Mouse (Mus musculus) heart, postnatal 0 days (tissue): ENCODE results near the gene Eml3. TPM values are rescaled to one million over a fixed set of nuclear protein-coding genes. Genes with fewer than 3 reads are reported as not detected.
"Not testable (repeated sequence)": the region's sequence is repeated elsewhere in the genome, so short reads cannot be mapped to it uniquely, and the experiment has no call there.

Source experiments
- ATAC-seq: fragments of 200-750 bp; cut with Nextera tagmentation; 2 replicates; pipeline ENCODE4 v1.8.0; 2017; ENCODE audit warnings: low read depth, moderate number of reproducible peaks, moderate library complexity; ENCODE audit not compliant: insufficient read depth
- DNase-seq: peaks from one replicate; pipeline ENCODE4 v3.0.0-alpha.2; 2016; ENCODE audit warnings: low spot score
- H3K27ac ChIP-seq: fragments of 300-500 bp; sonication (generic); 2 replicates; pipeline ENCODE4 v1.5.1; 2014; ENCODE audit warnings: low read depth, mild to moderate bottlenecking
- H3K27me3 ChIP-seq: fragments of 300-500 bp; sonication (generic); 2 replicates; pipeline ENCODE4 v1.6.1; 2014; ENCODE audit warnings: low read length, mixed read lengths; ENCODE audit not compliant: control insufficient read depth, insufficient read depth
- H3K36me3 ChIP-seq: fragments of 300-500 bp; sonication (generic); replicated peaks from 2 replicates; pipeline ENCODE4 v1.6.1; 2014; ENCODE audit warnings: low read length, mixed read lengths; ENCODE audit not compliant: control insufficient read depth, insufficient read depth
- H3K4me1 ChIP-seq: fragments of 300-500 bp; sonication (generic); 2 replicates; pipeline ENCODE4 v1.6.1; 2014; ENCODE audit warnings: antibody characterized with exemption; ENCODE audit not compliant: control insufficient read depth, insufficient read depth
- H3K4me2 ChIP-seq: fragments of 300-500 bp; sonication (generic); 2 replicates; pipeline ENCODE4 v1.6.1; 2014; ENCODE audit warnings: low read depth, mild to moderate bottlenecking, low read length, moderate library complexity
- H3K4me3 ChIP-seq: fragments of 300-500 bp; sonication (generic); 2 replicates; pipeline ENCODE4 v1.5.1; 2014; ENCODE audit warnings: low read depth, low read length
- H3K9ac ChIP-seq: fragments of 300-500 bp; sonication (generic); replicated peaks from 2 replicates; pipeline ENCODE4 v1.6.1; 2014; ENCODE audit warnings: low read depth, low read length, mixed read lengths
- H3K9me3 ChIP-seq: fragments of 300-500 bp; sonication (generic); replicated peaks from 2 replicates; pipeline ENCODE4 v1.6.1; 2016; ENCODE audit warnings: low read length; ENCODE audit not compliant: control insufficient read depth
- CTCF ChIP-seq: IDR thresholded peaks from 2 replicates; pipeline ENCODE4 v1.5.1; 2016; ENCODE audit warnings: antibody characterized with exemption, control low read depth, low read depth
- EP300 ChIP-seq: IDR thresholded peaks from 2 replicates; pipeline ENCODE4 v1.6.1; 2016; ENCODE audit warnings: antibody characterized with exemption, low read depth
- WGBS: fragments of 180-500 bp; shearing (Covaris S2); extraction: QIAGEN DNeasy Blood & Tissue Kit; methylation state at CpG from one replicate; pipeline ENCODE4 v1.1.7; 2014; 5-methylcytosine and 5-hydroxymethylcytosine counted together
- polyA plus RNA-seq: library from polyadenylated mRNA; unstranded; fragments of >200 nt; fragmentation: Nextera tagmentation; extraction: Ambion mirVana; gene quantifications from 2 replicates; pipeline ENCODE4 v1.2.1, GENCODE M21; 2015
- total RNA-seq: library from RNA; depleted of rRNA; stranded (reverse); fragments of >200 nt; gene quantifications from 2 replicates; pipeline ENCODE4 v1.2.3, GENCODE M21; 2014; ENCODE audit warnings: low replicate concordance

The Eml3 gene
- total and polyA plus RNA-seq, 2 experiments from 2014 or later, result 9.6 to 21.0 TPM

DNA sequence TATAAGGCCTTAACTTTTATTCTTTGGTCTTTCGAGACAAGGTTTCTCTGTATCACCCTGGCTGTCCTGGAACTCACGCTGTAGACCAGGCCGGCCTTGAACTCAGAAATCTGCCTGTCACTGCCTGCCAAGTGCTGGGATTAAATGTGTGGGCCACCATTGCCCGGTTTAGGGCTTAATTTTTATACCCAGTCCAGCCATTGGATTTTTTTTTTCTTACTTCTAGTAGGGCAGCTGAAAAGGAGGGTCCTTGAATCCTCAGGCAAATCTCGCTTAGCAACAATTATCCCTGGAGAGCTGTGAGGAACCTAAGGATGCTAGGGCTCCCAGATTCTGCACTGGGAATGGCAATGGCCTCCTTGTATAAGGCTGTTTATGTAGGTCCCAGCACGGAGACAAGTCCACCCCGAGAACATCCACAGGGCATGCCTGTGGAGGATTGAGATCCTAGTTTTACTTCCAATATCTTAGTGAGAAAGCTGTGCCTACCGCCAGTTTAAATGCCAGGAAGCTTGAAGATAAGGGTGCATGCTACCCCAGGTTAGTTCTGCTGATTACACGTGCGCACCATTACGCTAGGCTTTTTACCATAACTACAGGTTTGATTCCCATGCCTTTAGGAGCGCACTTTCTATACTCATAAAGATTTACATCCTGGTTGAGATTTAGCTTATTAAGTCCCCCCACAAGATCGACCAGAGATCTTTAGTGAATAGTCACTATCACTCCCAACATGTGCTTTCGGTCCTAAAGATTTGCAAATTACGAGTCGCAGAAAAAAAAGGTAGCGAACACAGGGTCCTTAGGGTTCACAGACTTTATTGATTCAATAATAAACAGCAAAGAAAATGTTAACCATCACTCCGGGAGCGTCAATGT is 41.5 kb upstream of the Eml3 start:
- ATAC-seq, result no peak
- Histone ChIP-seq H3K27me3 (no peaks in the 10 kb centered on the region), H3K36me3 (no peaks in the 10 kb centered on the region; the same call in 1 of the 2 replicates), H3K9me3 (no peaks in the 10 kb centered on the region), H3K27ac (peak overlapping the region; percentile 70), H3K4me3 (peak overlapping the region; percentile 61), H3K4me2 (peak overlapping the region; percentile 65), H3K9ac (peak overlapping the region; percentile 65), H3K4me1 (peaks cover 5% of the 10 kb centered on the region; the same call in 1 of the 2 replicates)
- 20% methylated on average over 19 of the region's 19 CpGs for WGBS
- no peak for TF ChIP-seq EP300
- no peak for TF ChIP-seq CTCF
- no peak for DNase-seq

DNA sequence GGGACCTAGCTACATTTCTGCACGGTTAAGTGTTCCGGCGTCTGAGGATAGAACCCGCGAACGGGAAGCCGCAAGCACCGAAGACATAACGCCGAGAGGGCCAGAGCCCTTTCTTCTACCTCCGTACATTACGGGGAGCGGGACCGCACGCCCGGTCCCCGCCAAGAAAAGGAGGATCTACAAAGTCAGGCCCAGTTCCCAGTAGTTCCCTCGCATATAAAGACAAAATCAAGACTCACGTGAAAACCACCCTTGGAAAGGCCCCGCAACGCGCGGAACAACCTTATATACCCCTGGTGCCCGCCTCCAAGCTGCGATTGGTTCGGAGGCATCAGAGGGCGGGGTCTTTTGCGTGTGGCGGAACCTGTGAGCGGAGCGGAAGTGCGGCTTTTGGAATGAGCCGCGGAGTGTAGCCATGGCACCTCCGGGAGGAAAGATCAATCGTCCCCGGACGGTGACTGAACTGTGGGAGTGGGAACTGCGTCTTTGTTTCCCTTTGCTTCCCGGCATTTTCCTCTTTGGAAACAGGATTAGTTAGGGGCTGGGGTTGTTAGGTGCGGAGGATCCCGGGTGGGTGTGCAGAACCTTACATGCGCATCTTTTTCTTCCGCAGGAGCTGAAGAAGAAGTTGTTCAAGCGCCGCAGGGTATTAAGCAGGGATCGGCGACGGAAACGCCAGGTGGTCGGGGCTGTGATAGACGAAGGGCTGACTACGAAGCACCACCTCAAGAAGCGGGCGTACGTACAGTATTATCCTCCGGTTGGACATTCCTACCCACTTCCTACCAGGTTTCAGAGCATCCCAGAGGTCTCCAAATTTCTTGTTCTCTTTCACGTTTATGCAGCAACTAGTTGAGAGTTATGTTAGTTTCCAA is 40.6 kb upstream of the Eml3 start, which contains the start of the genes 1810009A15Rik and Gm49416:
TSS of gene 1810009A15Rik (plus strand) at position 343 of the 875 bp plus-strand sequence.
TSS of gene Gm49416 (plus strand) at position 416 of the 875 bp plus-strand sequence.
- peak within 1 kb of the TSS; percentile 61 for H3K4me3 ChIP-seq
- WGBS, result under 1% methylated on average over 58 of the region's 58 CpGs
- TF ChIP-seq EP300 (no peak), CTCF (no peak)
- H3K9ac ChIP-seq, result peak within 1 kb of the TSS; percentile 65
- no peaks in the 10 kb centered on the region; the same call in 1 of the 2 replicates for H3K36me3 ChIP-seq
- DNase-seq (peak; percentile 94), ATAC-seq (peak; percentile 95)
- H3K4me2 ChIP-seq, result peak within 1 kb of the TSS; percentile 65
- peaks cover 5% of the 10 kb centered on the region; the same call in 1 of the 2 replicates for H3K4me1 ChIP-seq
- H3K27me3 ChIP-seq, result no peaks in the 10 kb centered on the region
- H3K27ac ChIP-seq, result peak within 1 kb of the TSS; percentile 70
- no peaks in the 10 kb centered on the region for H3K9me3 ChIP-seq

DNA sequence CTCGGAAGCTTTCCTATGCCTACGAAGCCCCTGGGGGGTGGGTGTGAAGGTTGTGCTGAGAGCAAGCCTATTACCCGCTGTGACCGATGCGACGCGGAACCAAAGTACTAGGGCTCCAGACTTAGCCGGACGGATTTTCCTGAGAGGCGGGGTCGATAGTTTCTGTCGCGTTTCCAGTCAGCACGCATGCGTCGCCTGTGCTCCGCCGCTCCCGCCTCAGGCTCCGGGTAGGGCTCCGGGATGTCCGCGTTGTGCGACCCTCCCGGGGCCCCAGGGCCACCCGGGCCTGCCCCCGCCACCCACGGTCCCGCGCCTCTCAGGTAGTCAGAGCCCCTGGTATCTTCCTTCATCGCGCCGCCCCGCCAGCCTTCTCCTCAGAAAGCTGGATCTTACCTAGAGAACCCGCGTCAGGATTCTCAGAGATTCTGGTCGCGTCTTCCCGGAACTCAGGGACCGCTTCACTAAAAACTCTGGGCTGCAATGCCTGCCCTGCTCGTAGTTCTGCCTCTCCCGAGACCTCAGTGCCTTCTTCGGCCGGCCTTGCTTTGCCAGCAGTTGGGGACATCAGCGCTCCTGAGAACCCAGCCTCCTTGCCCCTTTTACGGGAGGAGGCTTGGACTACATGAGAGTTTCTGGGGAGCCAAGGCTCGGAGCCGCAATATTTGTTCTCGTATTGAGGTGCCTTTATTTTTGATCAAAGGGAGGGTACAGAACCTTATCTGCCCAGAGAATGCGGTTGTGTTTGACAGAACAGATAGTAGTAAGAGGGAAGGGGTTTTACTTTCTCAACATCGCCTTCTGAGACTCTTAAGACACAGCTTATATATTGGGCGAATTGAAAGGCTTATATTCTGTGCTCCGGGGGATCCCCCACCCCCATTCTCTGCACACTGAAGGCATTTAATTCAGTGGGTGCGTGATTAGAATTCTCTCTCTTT is 36.3 kb upstream of the Eml3 start, which contains the start of gene Ints5:
TSS of gene Ints5 (plus strand) at position 177 of the 938 bp plus-strand sequence.
- H3K4me1 ChIP-seq, result peaks cover 6% of the 10 kb centered on the region; the same call in 1 of the 2 replicates
- peak within 1 kb of the TSS; percentile 88 for H3K9ac ChIP-seq
- WGBS, result 2% methylated on average over 54 of the region's 54 CpGs
- TF ChIP-seq CTCF (no peak), EP300 (no peak)
- peak within 1 kb of the TSS; percentile 75 for H3K27ac ChIP-seq
- ATAC-seq, result peak; percentile 53
- no peaks in the 10 kb centered on the region for H3K27me3 ChIP-seq
- peak within 1 kb of the TSS; percentile 76 for H3K4me2 ChIP-seq
- H3K36me3 ChIP-seq, result peaks cover 11% of the 10 kb centered on the region
- H3K4me3 ChIP-seq, result peak within 1 kb of the TSS; percentile 69
- DNase-seq, result peak; percentile 76
- no peaks in the 10 kb centered on the region for H3K9me3 ChIP-seq

DNA sequence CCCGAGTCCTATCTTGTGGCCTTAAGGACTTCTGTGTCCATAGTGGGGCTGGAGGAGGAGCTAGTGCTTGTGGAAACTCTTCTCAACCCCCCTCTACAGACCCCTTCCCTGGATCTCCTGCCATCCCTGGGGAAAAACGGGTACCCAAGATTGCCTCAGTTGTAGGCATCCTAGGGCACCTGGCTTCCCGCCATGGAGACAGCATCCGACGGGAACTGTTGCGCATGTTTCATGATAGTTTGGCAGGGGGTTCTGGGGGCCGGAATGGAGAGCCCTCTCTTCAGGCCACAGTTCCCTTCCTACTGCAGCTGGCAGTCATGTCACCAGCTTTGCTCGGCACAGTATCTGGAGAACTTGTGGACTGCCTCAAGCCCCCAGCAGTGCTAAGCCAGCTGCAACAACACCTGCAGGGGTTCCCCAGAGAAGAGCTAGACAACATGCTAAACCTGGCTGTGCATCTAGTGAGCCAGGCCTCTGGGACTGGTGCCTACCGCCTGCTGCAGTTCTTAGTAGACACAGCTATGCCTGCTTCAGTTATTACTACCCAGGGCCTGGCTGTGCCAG is 33.9 kb upstream of the Eml3 start:
- ATAC-seq, result no peak
- Histone ChIP-seq H3K9me3 (no peaks in the 10 kb centered on the region), H3K27ac (no peak overlapping the region), H3K9ac (no peak overlapping the region), H3K4me3 (no peak overlapping the region), H3K36me3 (peaks cover 11% of the 10 kb centered on the region), H3K4me1 (peaks cover 16% of the 10 kb centered on the region), H3K4me2 (no peak overlapping the region), H3K27me3 (no peaks in the 10 kb centered on the region)
- no peak for DNase-seq
- TF ChIP-seq CTCF (no peak), EP300 (no peak)
- 87% methylated on average over 9 of the region's 9 CpGs for WGBS

DNA sequence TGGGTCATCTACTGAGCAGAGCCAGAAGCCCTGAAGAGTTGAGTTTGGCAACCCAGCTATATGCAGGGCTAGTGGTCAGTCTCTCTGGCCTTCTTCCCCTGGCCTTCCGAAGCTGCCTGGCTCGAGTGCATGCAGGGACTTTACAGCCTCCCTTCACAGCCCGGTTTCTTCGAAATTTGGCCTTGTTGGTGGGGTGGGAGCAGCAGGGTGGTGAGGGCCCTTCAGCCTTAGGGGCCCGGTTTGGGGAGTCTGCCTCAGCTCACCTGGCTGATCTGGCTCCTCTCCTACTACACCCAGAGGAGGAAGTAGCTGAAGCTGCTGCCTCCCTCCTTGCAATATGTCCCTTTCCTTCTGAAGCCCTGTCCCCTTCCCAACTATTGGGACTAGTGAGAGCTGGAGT is 33.1 kb upstream of the Eml3 start:
- not testable (repeated sequence) for H3K27ac ChIP-seq, DNase-seq, H3K4me2 ChIP-seq, H3K4me3 ChIP-seq, H3K27me3 ChIP-seq, H3K9ac ChIP-seq, H3K9me3 ChIP-seq, ATAC-seq
- peaks cover 16% of the 10 kb centered on the region for H3K4me1 ChIP-seq
- H3K36me3 ChIP-seq, result peaks cover 11% of the 10 kb centered on the region
- 90% methylated on average over 5 of the region's 5 CpGs for WGBS

DNA sequence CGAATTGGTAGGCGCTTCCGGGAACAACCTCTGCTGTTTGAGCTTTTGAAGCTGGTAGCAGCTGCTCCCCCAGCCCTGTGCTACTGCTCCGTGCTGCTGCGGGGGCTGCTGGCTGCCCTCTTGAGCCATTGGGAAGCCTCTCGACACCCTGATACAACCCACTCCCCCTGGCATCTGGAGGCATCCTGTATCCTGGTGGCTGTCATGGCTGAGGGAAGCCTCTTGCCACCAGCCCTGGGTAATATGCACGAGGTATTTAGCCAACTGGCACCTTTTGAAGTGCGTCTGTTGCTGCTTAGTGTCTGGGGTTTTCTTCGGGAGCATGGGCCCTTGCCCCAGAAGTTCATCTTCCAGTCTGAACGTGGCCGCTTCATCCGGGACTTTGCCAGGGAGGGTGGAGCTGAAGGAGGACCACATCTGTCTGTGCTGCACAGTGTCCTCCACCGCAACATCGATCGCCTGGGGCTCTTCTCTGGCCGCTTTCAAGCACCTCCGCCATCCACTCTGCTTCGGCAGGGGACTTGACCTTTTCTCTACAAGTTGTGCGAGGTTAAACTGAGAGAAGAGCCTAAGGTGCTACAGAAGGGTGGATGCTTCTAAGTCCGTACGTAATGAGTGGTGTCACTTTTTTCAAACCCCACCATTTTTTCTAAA is 32.0 kb upstream of the Eml3 start:
- ATAC-seq, result peak; percentile 33

More for the DNA sequence above, 32.0 kb upstream of the Eml3 start:
- Histone ChIP-seq H3K36me3 (peaks cover 15% of the 10 kb centered on the region), H3K4me3 (peak overlapping the region; percentile 89), H3K4me1 (peaks cover 16% of the 10 kb centered on the region), H3K4me2 (peak overlapping the region; percentile 82), H3K27ac (peak overlapping the region; percentile 87), H3K9ac (peak overlapping the region; percentile 52)
- H3K27me3 ChIP-seq, H3K9me3 ChIP-seq, DNase-seq: not testable (repeated sequence)
- WGBS, result 24% methylated on average over 21 of the region's 21 CpGs
